Mouse (Mus musculus): ENCODE data around the gene Ddx50.
"Not testable (repeated sequence)": the region's sequence is repeated elsewhere in the genome, so short reads cannot be mapped to it uniquely, and the experiment has no call there.

Gene Ddx50

GRCm38 (mm10) chr10:62601053-62601791, 49.8 kb downstream of the Ddx50 start:
- no peak for DNase-seq

GRCm38 (mm10) chr10:62600056-62600455, 51.0 kb downstream of the Ddx50 start:
- DNase-seq, result no peak

- DNase-seq, result not testable (repeated sequence)
Observed at GRCm38 (mm10) chr10:62599311-62599710, 51.7 kb downstream of the Ddx50 start.

GRCm38 (mm10) chr10:62592496-62592895, 58.5 kb downstream of the Ddx50 start:
- DNase-seq, result no peak

DNA sequence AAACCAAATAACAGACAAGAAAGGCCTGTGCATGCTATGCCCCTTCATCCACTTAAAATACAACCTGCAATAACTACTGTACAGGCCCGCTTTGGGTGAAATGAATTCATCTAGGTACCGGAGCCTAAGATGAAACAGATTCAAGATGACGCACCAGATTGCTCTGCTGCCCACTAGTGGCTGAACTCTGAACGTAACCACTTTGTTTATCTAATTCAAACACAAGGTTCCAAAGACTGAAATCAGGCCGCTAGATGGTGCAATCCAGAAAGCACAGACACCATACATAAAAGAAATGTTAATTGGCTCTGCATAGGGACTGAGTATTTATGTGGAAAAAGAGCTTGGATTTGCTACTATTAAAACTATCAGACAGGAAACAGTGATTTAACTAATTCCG, 60.8 kb downstream of the Ddx50 start:
- DNase-seq, result peak; percentile 95

GRCm38 (mm10) chr10:62588616-62589015, 62.4 kb downstream of the Ddx50 start:
- peak; percentile 11 for DNase-seq

DNA sequence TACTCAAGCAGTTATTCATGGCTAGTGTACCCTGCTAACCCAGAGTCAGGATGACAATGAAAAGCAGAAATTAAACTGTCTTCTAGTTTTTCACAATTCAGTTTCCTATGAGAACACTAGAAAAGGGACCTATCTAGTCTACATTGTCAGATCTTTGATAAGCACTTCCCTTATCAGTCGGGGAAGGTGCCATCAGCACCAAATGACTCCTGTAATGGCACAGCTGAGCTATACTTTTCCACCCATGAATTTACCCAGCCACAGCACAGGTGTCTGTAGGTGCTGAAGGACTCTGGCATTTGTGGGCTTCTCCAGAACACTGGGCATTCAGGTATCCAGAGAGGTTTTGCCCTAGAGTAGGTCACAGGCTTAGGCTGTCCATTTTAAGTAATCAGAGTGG, 67.8 kb downstream of the Ddx50 start:
- no peak for DNase-seq

DNA sequence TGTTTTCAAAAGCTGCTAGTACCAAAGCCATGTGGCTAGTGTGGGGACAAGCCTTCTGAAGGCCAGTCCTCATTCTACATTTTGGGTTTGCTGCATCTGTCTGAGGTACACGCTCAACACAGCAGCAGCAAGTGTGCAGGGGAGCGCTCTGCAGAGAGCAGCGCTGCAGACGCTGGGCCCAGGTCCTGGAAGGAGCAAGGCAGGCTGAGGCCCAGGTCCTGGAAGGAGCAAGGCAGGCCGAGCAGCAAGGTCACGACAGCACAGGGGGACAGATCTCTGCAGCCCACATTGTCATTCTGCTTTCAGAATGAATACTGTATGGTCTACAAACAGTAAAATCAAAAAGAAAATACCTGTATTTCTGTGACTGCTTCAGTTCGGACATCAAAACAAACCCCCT, 68.3 kb downstream of the Ddx50 start:
- DNase-seq, result no peak

DNA sequence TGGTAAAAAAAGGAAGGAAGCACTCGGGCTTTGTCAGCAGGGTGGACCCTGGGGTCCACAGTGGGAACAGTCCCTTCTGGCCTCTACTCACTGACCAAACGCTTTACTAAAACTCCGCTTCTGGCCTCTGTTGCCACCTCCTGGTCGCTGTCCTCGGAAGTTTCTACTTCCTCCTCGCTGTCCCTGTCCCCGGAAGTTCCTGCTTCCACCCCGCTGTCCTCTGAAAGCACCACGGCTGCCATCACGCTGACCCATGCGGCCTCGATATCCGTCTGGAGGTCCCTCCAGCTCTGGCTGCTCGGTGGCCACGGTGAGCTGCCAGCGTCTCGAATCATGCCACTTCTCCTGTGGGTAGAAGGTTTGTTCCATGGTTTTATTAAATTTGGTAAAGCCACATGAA, 68.8 kb downstream of the Ddx50 start:
- no peak for DNase-seq

DNA sequence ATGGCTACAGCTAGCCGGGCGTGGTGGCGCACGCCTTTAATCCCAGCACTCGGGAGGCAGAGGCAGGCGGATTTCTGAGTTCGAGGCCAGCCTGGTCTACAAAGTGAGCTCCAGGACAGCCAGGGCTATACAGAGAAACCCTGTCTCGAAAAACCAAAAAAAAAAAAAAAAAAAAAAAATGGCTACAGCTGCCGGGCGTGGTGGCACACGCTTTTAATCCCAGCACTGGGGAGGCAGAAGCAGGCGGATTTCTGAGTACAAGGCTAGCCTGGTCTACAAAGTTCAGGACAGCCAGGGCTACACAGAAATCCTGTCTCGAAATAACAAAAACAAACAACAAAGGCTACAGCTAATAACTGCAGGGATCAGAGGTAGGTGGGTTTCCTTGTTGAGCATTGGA, 71.9 kb downstream of the Ddx50 start:
- DNase-seq, result not testable (repeated sequence)

DNA sequence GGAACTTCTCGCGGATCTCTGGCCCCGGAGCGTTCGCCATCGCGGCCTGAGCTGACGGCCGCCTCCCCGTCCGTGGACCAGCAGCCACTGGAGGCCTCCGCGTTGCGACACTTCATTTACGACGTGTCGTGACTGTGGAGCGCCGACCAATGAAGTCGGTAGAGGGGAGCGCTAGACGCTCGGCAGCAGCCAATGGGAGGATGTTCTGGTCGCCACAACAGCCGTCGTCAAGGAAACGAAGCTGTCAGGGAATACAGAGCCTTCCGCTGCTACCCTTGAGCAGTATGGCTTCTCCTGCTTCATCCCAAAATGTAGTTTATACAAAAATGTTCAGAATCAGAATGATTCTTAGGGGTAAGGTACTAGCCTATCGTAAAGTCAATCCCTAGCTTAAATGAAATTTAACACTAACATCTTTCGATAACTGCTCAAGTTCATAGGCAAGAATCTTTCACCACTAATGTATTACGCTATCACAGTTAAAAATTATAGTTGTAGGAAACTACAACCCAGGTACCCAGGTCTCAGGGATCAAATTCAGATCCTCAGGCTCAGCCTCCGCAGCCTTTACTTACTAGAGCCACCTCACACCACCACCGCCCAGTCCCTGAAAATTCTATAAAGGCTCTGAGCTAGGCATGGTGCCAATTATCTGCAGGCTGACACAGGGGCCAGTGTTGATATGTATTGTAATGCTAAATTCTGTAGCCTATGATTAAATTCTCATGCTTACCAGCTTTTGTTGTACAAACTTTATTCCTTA, 72.5 kb downstream of the Ddx50 start, which contains the start of gene Kif1bp:
Gene Kif1bp, minus strand, starts transcription at position 120 of the 763 bp plus-strand sequence.
- DNase-seq, result peak; percentile 99

GRCm38 (mm10) chr10:62577673-62578337, 73.2 kb downstream of the Ddx50 start:
- DNase-seq, result no peak

- no peak for DNase-seq
Observed at GRCm38 (mm10) chr10:62575001-62575400, 76.0 kb downstream of the Ddx50 start.

GRCm38 (mm10) chr10:62570126-62570871, 80.7 kb downstream of the Ddx50 start:
- DNase-seq, result no peak

- no peak for DNase-seq
Observed at GRCm38 (mm10) chr10:62568861-62569260, 82.2 kb downstream of the Ddx50 start.
